Mouse (Mus musculus) brain, embryonic 14.5 days (tissue): ENCODE results near the gene Bub1b.

ENCODE experiments used
- CTCF ChIP-seq: fragments of 200-500 bp; IDR thresholded peaks from 2 replicates; pipeline ENCODE4 v1.5.1; 2012; ENCODE audit warnings: inconsistent platforms, mild to moderate bottlenecking, moderate library complexity, borderline replicate concordance; ENCODE audit not compliant: insufficient read depth, insufficient read length; ENCODE audit errors: extremely low read depth
- POLR2A ChIP-seq: fragments of 200-500 bp; IDR thresholded peaks from 2 replicates; pipeline ENCODE4 v1.6.1; 2012; ENCODE audit warnings: mild to moderate bottlenecking, inconsistent platforms, borderline replicate concordance; ENCODE audit not compliant: poor library complexity, insufficient read depth, insufficient read length, severe bottlenecking; ENCODE audit errors: extremely low read depth

GRCm38 (mm10) chr2:118679577-118679976, 81.6 kb downstream of the Bub1b start:
- no peak for TF ChIP-seq POLR2A
- no peak for TF ChIP-seq CTCF
